Mouse (Mus musculus) induced T-regulatory cell, adult 2 months (primary cell): ENCODE measurements around the gene Esrp2.
A peak's percentile ranks its signal among the peaks of the same experiment; 100 is the strongest.

Experiments used
- DNase-seq: peaks from one replicate; pipeline ENCODE4 v3.0.0-alpha.2; 2012; ENCODE audit warnings: low read depth

Esrp2 gene

GRCm38 (mm10) chr8:106123443-106123842 is 13.3 kb downstream of the Esrp2 start:
- no peak for DNase-seq

- DNase-seq: peak; percentile 79
These were observed 20.9 kb downstream of the Esrp2 start for GRCm38 (mm10) chr8:106115897-106116296.

GRCm38 (mm10) chr8:106112514-106112913 is 24.3 kb downstream of the Esrp2 start:
- no peak for DNase-seq

DNA sequence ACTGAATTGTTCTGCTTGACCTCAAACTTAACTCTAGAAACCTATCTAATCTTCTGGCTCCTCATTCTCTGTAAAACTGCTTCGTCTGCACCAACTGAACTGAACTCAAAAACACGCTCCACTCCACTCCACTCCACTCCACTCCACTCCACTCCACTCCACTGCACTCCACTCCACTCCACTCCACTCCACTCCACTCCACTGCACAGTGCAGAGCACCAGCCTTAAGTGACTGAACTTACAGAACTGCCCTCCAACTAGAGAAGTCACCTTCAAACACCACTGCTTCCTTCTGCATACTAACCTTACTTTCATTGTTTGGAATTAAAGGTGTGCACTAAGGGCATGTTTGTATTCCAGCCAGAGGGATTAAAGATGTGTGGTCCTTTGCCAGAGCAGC is 24.7 kb downstream of the Esrp2 start:
- DNase-seq: no peak

DNA sequence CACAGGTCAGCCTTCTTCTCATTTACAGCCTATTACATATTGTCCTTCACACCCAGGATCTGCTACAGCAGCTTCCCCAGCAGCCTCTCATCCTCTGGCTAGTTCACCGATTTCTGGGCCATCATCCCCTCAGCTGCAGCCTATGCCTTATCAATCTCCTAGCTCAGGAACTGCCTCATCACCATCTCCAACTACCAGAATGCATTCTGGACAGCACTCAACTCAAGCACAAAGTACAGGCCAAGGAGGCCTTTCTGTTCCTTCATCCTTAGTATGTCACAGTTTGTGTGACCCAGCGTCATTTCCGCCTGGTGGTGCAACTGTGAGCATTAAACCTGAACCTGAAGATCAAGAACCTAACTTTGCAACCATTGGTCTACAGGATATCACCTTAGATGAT is 28.0 kb downstream of the Esrp2 start:
- no peak for DNase-seq

DNA sequence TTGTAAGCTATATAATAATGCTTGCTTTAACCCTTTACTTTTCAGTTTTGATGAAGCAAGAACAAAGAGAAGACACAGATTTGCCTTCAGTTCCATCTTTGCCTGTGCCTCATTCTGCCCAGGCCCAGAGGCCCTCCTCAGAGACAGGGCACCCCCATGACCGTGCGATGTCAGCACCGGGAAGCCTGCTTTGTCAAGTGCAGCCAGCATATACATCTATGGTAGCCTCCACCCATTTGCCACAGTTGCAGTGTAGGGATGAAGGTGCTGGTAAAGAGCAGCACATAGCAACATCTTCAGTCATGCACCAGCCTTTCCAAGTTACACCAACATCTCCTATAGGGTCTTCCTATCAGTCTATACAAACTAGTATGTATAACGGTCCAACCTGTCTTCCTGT is 28.7 kb downstream of the Esrp2 start:
- no peak for DNase-seq

DNA sequence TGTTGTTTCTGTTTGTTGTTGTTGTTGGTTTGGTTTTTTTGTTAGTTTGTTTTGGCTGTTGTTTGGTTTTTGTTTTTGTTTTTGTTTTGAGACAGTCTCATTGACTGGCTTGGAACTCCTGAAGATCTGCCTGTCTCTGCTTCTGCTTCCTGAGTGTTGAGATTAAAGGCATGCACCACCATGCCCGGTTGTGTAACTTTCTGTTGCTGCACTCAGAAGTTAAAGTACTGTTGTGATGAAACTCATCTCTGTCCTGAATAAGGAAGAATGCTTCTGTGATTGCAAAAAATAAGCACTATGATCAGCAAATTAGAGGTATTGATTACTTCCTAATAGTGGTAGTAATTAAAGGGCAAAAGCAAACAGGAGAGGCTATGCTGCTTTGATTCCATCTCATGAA is 30.6 kb downstream of the Esrp2 start:
- DNase-seq: no peak

DNA sequence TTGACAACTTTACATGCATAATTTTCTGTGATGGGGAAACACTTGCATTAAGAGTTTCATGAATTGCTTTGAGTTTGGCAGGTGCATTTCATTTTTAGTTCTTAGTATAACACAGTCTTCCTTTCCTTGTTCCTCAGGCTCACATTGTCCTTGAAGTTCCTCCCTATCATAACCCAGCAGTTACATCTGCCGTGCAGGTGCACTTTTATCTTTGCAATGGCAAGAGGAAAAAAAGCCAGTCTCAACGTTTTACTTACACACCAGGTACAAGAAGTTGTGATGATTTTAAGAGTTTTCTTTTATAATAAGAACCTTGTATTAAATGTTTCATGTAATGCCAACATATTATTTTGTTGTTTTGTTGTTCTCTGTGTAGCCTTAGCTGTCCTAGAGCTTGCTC is 32.9 kb downstream of the Esrp2 start:
- no peak for DNase-seq

- no peak for DNase-seq
These were observed 34.5 kb downstream of the Esrp2 start for GRCm38 (mm10) chr8:106102321-106102720.
